Mouse (Mus musculus): Measurements from ENCODE around the gene Mnat1. TPM values are rescaled to one million over a fixed set of nuclear protein-coding genes. Genes with fewer than 3 reads are reported as not detected.

The Mnat1 gene
- polyA plus RNA-seq, 1 experiment from 2014 or later, result 37.6 TPM

DNA sequence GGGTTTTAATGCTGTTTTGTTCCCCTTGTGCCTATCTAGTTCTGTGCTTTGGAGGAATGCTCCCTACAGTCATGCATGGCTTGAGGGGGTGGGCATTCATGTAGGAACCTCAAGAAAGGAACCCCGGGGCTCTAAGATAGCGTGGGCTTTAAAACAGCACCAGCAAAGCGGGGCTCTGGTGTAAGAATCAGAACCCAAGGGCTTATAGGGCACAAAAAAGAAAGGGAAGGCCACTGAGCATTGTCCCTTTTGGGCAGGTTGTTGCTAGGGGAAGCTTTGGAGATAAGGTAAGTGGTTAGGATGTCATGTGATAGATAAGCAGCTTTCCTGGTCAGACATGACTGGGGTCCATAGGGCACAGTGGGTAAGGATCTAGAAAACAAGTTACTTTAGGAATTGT is 165.1 kb downstream of the Mnat1 start:
- H3K27me3 ChIP-seq (ENCODE audit: control insufficient read depth, insufficient read depth, low read length), result no peaks in the 10 kb centered on the region
- no peak overlapping the region for H3K27ac ChIP-seq (ENCODE audit: low read depth, low read length)
- H3K36me3 ChIP-seq (ENCODE audit: control insufficient read depth, insufficient read depth, low read length), result no peaks in the 10 kb centered on the region; the same call in 1 of the 2 replicates
- no peaks in the 10 kb centered on the region for H3K9me3 ChIP-seq (ENCODE audit: control insufficient read depth, low read length)
- ATAC-seq (replicated peaks; ENCODE audit: low FRiP score) (no peak), DNase-seq (ENCODE audit: low spot score) (no peak)
- 94% methylated on average over 3 of the region's 3 CpGs for WGBS
- H3K4me1 ChIP-seq (replicated peaks; ENCODE audit: control insufficient read depth, insufficient read depth, low read length), result peaks cover 2% of the 10 kb centered on the region; the same call in 1 of the 2 replicates
- H3K9ac ChIP-seq (ENCODE audit: low read length), result no peak overlapping the region
- H3K4me3 ChIP-seq (ENCODE audit: low read depth, low read length), result no peak overlapping the region
- no peak overlapping the region for H3K4me2 ChIP-seq (ENCODE audit: low read depth, low read length, severe bottlenecking)

GRCm38 (mm10) chr12:73294884-73295283 is 171.4 kb downstream of the Mnat1 start:
- Histone ChIP-seq H3K9me3 (ENCODE audit: control insufficient read depth, low read length) (no peaks in the 10 kb centered on the region), H3K36me3 (ENCODE audit: control insufficient read depth, insufficient read depth, low read length) (no peaks in the 10 kb centered on the region; the same call in 1 of the 2 replicates), H3K4me1 (replicated peaks; ENCODE audit: control insufficient read depth, insufficient read depth, low read length) (no peaks in the 10 kb centered on the region), H3K27ac (ENCODE audit: low read depth, low read length) (no peak overlapping the region), H3K4me2 (ENCODE audit: low read depth, low read length, severe bottlenecking) (no peak overlapping the region), H3K4me3 (ENCODE audit: low read depth, low read length) (no peak overlapping the region), H3K9ac (ENCODE audit: low read length) (no peak overlapping the region), H3K27me3 (ENCODE audit: control insufficient read depth, insufficient read depth, low read length) (no peaks in the 10 kb centered on the region)
- no peak for ATAC-seq (replicated peaks; ENCODE audit: low FRiP score)
- DNase-seq (ENCODE audit: low spot score), result no peak

GRCm38 (mm10) chr12:73295505-73296140 is 172.1 kb downstream of the Mnat1 start:
- H3K4me1 ChIP-seq (replicated peaks; ENCODE audit: control insufficient read depth, insufficient read depth, low read length), result no peaks in the 10 kb centered on the region
- ATAC-seq (replicated peaks; ENCODE audit: low FRiP score) (no peak), DNase-seq (ENCODE audit: low spot score) (no peak)
- H3K27me3 ChIP-seq (ENCODE audit: control insufficient read depth, insufficient read depth, low read length), result no peaks in the 10 kb centered on the region
- H3K36me3 ChIP-seq (ENCODE audit: control insufficient read depth, insufficient read depth, low read length), result no peaks in the 10 kb centered on the region; the same call in 1 of the 2 replicates
- H3K9me3 ChIP-seq (ENCODE audit: control insufficient read depth, low read length), result no peaks in the 10 kb centered on the region
- 88% methylated on average over 11 of the region's 11 CpGs for WGBS
- no peak overlapping the region for H3K9ac ChIP-seq (ENCODE audit: low read length)
- no peak overlapping the region for H3K4me2 ChIP-seq (ENCODE audit: low read depth, low read length, severe bottlenecking)
- H3K4me3 ChIP-seq (ENCODE audit: low read depth, low read length), result no peak overlapping the region
- no peak overlapping the region for H3K27ac ChIP-seq (ENCODE audit: low read depth, low read length)

GRCm38 (mm10) chr12:73298621-73299020 is 175.1 kb downstream of the Mnat1 start:
- no peak overlapping the region for H3K27ac ChIP-seq (ENCODE audit: low read depth, low read length)
- H3K4me1 ChIP-seq (replicated peaks; ENCODE audit: control insufficient read depth, insufficient read depth, low read length), result no peaks in the 10 kb centered on the region
- no peak overlapping the region for H3K4me3 ChIP-seq (ENCODE audit: low read depth, low read length)
- 91% methylated on average over 5 of the region's 5 CpGs for WGBS
- H3K36me3 ChIP-seq (ENCODE audit: control insufficient read depth, insufficient read depth, low read length), result no peaks in the 10 kb centered on the region
- no peaks in the 10 kb centered on the region for H3K9me3 ChIP-seq (ENCODE audit: control insufficient read depth, low read length)
- DNase-seq (ENCODE audit: low spot score), result no peak
- ATAC-seq (replicated peaks; ENCODE audit: low FRiP score), result no peak
- H3K9ac ChIP-seq (ENCODE audit: low read length), result no peak overlapping the region
- no peak overlapping the region for H3K4me2 ChIP-seq (ENCODE audit: low read depth, low read length, severe bottlenecking)
- H3K27me3 ChIP-seq (ENCODE audit: control insufficient read depth, insufficient read depth, low read length), result no peaks in the 10 kb centered on the region

DNA sequence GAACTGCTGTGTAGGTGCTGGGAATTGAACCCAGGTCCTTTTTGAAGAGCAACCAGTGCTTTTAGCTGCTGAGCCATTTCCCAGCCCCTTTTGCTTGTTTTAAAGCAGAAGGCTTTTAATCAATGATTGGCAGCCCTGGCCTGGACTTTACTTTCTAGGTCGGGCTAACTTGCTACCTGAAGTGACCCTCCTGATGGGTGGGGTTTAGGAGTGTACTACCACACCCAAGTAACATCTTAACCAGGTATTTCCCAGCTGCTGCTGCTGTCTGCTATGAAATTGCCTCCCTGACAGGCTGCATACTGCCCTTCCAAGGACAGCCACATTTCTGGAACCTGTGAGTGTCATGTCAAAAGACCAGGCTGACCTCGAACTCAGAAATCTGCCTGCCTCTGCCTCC is 177.0 kb downstream of the Mnat1 start:
- Histone ChIP-seq H3K36me3 (ENCODE audit: control insufficient read depth, insufficient read depth, low read length) (no peaks in the 10 kb centered on the region), H3K4me2 (ENCODE audit: low read depth, low read length, severe bottlenecking) (no peak overlapping the region), H3K27me3 (ENCODE audit: control insufficient read depth, insufficient read depth, low read length) (no peaks in the 10 kb centered on the region), H3K4me3 (ENCODE audit: low read depth, low read length) (no peak overlapping the region), H3K27ac (ENCODE audit: low read depth, low read length) (no peak overlapping the region), H3K9me3 (ENCODE audit: control insufficient read depth, low read length) (no peaks in the 10 kb centered on the region), H3K9ac (ENCODE audit: low read length) (no peak overlapping the region), H3K4me1 (replicated peaks; ENCODE audit: control insufficient read depth, insufficient read depth, low read length) (no peaks in the 10 kb centered on the region)
- no peak for DNase-seq (ENCODE audit: low spot score)
- ATAC-seq (replicated peaks; ENCODE audit: low FRiP score), result no peak
- 90% methylated on average over 2 of the region's 2 CpGs for WGBS

DNA sequence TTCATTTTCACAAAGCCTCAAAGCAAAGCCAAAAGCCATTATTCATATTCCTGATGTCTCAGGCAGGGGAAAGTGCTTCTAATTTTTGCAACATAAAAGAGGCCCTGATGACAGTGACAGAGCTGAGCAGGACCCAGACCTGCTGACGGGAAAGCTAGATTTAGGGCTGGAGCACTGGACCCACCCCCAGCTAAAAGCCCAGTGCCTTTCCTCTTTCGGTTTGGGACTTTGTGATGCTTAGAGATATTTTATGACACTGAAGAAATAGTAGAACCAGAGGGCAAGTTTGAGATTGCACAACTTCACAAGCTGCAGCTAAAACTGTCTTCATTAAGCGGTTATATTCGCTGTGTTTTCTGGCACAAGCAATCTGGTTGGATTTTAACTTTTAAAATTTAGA is 181.1 kb downstream of the Mnat1 start:
- WGBS, result 92% methylated on average over 4 of the region's 4 CpGs
- DNase-seq (ENCODE audit: low spot score), result no peak
- Histone ChIP-seq H3K9ac (ENCODE audit: low read length) (no peak overlapping the region), H3K4me1 (replicated peaks; ENCODE audit: control insufficient read depth, insufficient read depth, low read length) (no peaks in the 10 kb centered on the region), H3K4me3 (ENCODE audit: low read depth, low read length) (no peak overlapping the region), H3K27ac (ENCODE audit: low read depth, low read length) (no peak overlapping the region), H3K36me3 (ENCODE audit: control insufficient read depth, insufficient read depth, low read length) (no peaks in the 10 kb centered on the region), H3K4me2 (ENCODE audit: low read depth, low read length, severe bottlenecking) (no peak overlapping the region), H3K27me3 (ENCODE audit: control insufficient read depth, insufficient read depth, low read length) (no peaks in the 10 kb centered on the region), H3K9me3 (ENCODE audit: control insufficient read depth, low read length) (no peaks in the 10 kb centered on the region)
- no peak for ATAC-seq (replicated peaks; ENCODE audit: low FRiP score)

GRCm38 (mm10) chr12:73307750-73308149 is 184.2 kb downstream of the Mnat1 start:
- H3K36me3 ChIP-seq (ENCODE audit: control insufficient read depth, insufficient read depth, low read length), result no peaks in the 10 kb centered on the region
- H3K4me1 ChIP-seq (replicated peaks; ENCODE audit: control insufficient read depth, insufficient read depth, low read length), result no peaks in the 10 kb centered on the region
- H3K4me2 ChIP-seq (ENCODE audit: low read depth, low read length, severe bottlenecking), result no peak overlapping the region
- H3K4me3 ChIP-seq (ENCODE audit: low read depth, low read length), result no peak overlapping the region
- 92% methylated on average over 4 of the region's 4 CpGs for WGBS
- no peaks in the 10 kb centered on the region for H3K9me3 ChIP-seq (ENCODE audit: control insufficient read depth, low read length)
- DNase-seq (ENCODE audit: low spot score) (no peak), ATAC-seq (replicated peaks; ENCODE audit: low FRiP score) (no peak)
- H3K27me3 ChIP-seq (ENCODE audit: control insufficient read depth, insufficient read depth, low read length), result no peaks in the 10 kb centered on the region
- H3K9ac ChIP-seq (ENCODE audit: low read length), result no peak overlapping the region
- H3K27ac ChIP-seq (ENCODE audit: low read depth, low read length), result no peak overlapping the region

DNA sequence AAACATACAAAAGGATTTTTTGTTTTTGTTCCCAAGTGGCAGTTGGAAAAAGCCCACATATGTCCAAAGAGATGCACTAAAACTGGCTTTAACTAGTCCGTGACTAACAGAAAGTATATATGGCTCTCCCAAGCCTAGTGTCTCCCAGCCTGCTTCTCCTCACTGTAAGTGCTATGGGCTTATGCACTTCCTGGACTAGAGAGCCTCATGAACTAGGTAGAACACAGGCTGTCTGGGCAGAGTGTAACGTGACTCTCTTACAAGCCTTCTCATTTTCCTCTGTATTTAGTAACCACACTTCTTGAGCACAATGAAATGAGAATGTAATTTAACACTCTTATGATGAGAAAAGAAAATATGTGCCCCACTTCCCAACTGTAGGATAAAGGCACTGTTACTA is 185.2 kb downstream of the Mnat1 start:
- 96% methylated on average over 2 of the region's 2 CpGs for WGBS
- H3K9me3 ChIP-seq (ENCODE audit: control insufficient read depth, low read length), result no peaks in the 10 kb centered on the region
- no peak overlapping the region for H3K9ac ChIP-seq (ENCODE audit: low read length)
- no peak overlapping the region for H3K4me3 ChIP-seq (ENCODE audit: low read depth, low read length)
- H3K4me2 ChIP-seq (ENCODE audit: low read depth, low read length, severe bottlenecking), result no peak overlapping the region
- H3K36me3 ChIP-seq (ENCODE audit: control insufficient read depth, insufficient read depth, low read length), result no peaks in the 10 kb centered on the region
- no peak overlapping the region for H3K27ac ChIP-seq (ENCODE audit: low read depth, low read length)
- H3K4me1 ChIP-seq (replicated peaks; ENCODE audit: control insufficient read depth, insufficient read depth, low read length), result no peaks in the 10 kb centered on the region
- no peak for ATAC-seq (replicated peaks; ENCODE audit: low FRiP score)
- H3K27me3 ChIP-seq (ENCODE audit: control insufficient read depth, insufficient read depth, low read length), result no peaks in the 10 kb centered on the region
- DNase-seq (ENCODE audit: low spot score), result no peak

Measured in forebrain, embryonic 11.5 days (tissue).